Mouse (Mus musculus): ENCODE results near the gene Adat2. TPM values are rescaled to one million over a fixed set of nuclear protein-coding genes. Genes with fewer than 3 reads are reported as not detected.

Gene Adat2
- total and polyA plus RNA-seq, 3 experiments: 10.4 to 20.6 (median 11.6) TPM

DNA sequence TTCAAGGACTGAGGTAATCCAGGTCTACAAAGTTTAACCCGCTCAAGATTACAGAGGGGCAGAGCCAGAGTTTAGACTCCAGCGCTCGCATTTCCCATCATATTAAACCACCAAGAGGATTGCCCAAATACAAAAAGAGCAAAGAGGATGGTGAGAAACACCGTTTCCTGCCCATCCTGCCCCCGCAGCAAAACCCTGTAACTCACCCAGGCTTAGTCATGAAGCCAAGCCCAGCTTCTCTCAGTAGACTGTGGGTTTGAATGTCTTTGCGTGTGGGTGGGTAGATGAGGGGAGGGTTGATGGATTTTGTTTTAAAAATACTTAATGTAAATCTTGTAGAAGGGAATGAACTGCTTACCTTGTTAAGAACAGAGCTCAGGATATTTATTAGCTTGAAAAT lies 19.7 kb downstream of the Adat2 start:
- dilution Hi-C loops (cut with MboI; ENCODE audit: extremely low pct_ligation_motif_present, extremely low pct_unique_long_range_greater_than_20kb, low sequenced_read_pairs) (no loop called here), in situ Hi-C loops (cut with MboI; ENCODE audit: low pct_ligation_motif_present, low pct_unique_long_range_greater_than_20kb, low sequenced_read_pairs) (loop anchor here (25.0 kb wide), 1 partner anchor 615 kb away; no protein-coding TSS in a partner anchor)
- no peak overlapping the region for H3K4me3 ChIP-seq (replicated peaks in 1 of 3; ENCODE audit: low read depth in 2 of 3, low read length in 2 of 3, poor library complexity in 1 of 3)
- H3K9me3 ChIP-seq (replicated peaks; ENCODE audit: low read length): no peaks in the 10 kb centered on the region
- H3K27ac ChIP-seq (ENCODE audit: insufficient read depth, low read depth): no peak overlapping the region
- H3K36me3 ChIP-seq (replicated peaks in 1 of 2; ENCODE audit: control insufficient read depth in 1 of 2, insufficient read depth in 1 of 2, low read length in 1 of 2): peaks cover 0 to 7% of the 10 kb centered on the region in 2 experiments
- H3K4me1 ChIP-seq (ENCODE audit: control insufficient read depth in 1 of 2, insufficient read depth in 2 of 2): no peaks in the 10 kb centered on the region
- no peaks in the 10 kb centered on the region for H3K27me3 ChIP-seq (replicated peaks)
- H3K9ac ChIP-seq (ENCODE audit: insufficient read depth, low read depth): no peak overlapping the region
- TF ChIP-seq RAD21 (IDR thresholded peaks at IDR 0.05; ENCODE audit: low read depth, low read length) (no peak), ELF1 (IDR thresholded peaks at IDR 0.05; ENCODE audit: low read depth, low read length) (no peak), USF2 (conservative IDR thresholded peaks at IDR 0.05; ENCODE audit: low read depth, low read length) (no peak), RCOR1 (conservative IDR thresholded peaks at IDR 0.05; ENCODE audit: low read depth, low read length) (no peak), POLR2AphosphoS2 (IDR thresholded peaks at IDR 0.05; ENCODE audit: low read depth, low read length) (no peak), NELFE (IDR thresholded peaks at IDR 0.05; ENCODE audit: low read depth, low read length) (no peak), ZC3H11A (IDR thresholded peaks at IDR 0.05; ENCODE audit: low read depth, low read length) (no peak), GABPA (IDR thresholded peaks at IDR 0.05; ENCODE audit: insufficient replicate concordance, low read depth, low read length) (no peak), MAX (IDR thresholded peaks at IDR 0.05; ENCODE audit: low read length) (no peak), IRF4 (IDR thresholded peaks at IDR 0.05; ENCODE audit: low read depth, low read length) (no peak), SIN3A (IDR thresholded peaks at IDR 0.05; ENCODE audit: low read length) (no peak), UBTF (IDR thresholded peaks at IDR 0.05; ENCODE audit: low read depth, low read length) (no peak), CHD1 (IDR thresholded peaks at IDR 0.05; ENCODE audit: low read depth, low read length) (no peak), CHD2 (IDR thresholded peaks at IDR 0.05; ENCODE audit: low read length) (no peak)
- no peak for DNase-seq (ENCODE audit: extremely low read depth)
- H3K4me2 ChIP-seq (ENCODE audit: insufficient read depth, low read depth, poor library complexity, severe bottlenecking): no peak overlapping the region
- H3K79me2 ChIP-seq (replicated peaks; ENCODE audit: control insufficient read depth, extremely low read depth, insufficient read depth, poor library complexity, severe bottlenecking): no peaks in the 10 kb centered on the region

DNA sequence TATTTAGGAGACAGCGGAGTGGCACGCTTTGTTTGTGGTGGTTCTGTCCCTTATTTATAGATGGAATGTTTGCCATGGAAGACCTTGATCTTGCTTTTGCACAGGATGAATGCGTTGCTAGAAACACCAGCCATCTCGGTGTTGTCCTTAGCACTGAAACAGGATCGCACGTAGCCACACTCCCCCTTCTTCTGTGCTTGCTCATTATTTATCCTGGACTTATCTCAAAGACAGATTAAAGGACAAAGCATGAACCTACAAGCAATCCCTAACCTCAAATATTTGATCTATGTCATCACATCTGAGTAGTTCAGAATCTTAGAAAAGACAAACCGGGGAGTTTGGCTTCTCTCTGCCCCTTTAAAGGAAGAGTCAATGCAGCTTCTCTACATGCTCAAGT lies 24.4 kb downstream of the Adat2 start:
- dilution Hi-C loops (cut with MboI; ENCODE audit: extremely low pct_ligation_motif_present, extremely low pct_unique_long_range_greater_than_20kb, low sequenced_read_pairs) (no loop called here), in situ Hi-C loops (cut with MboI; ENCODE audit: low pct_ligation_motif_present, low pct_unique_long_range_greater_than_20kb, low sequenced_read_pairs) (no loop called here)
- no peak for DNase-seq (ENCODE audit: extremely low read depth)
- Histone ChIP-seq H3K4me3 (replicated peaks in 1 of 3; ENCODE audit: low read depth in 2 of 3, low read length in 2 of 3, poor library complexity in 1 of 3) (no peak overlapping the region), H3K4me1 (ENCODE audit: control insufficient read depth in 1 of 2, insufficient read depth in 2 of 2) (no peaks in the 10 kb centered on the region), H3K27ac (ENCODE audit: insufficient read depth, low read depth) (no peak overlapping the region), H3K4me2 (ENCODE audit: insufficient read depth, low read depth, poor library complexity, severe bottlenecking) (no peak overlapping the region), H3K79me2 (replicated peaks; ENCODE audit: control insufficient read depth, extremely low read depth, insufficient read depth, poor library complexity, severe bottlenecking) (no peaks in the 10 kb centered on the region), H3K27me3 (replicated peaks) (no peaks in the 10 kb centered on the region), H3K9ac (ENCODE audit: insufficient read depth, low read depth) (no peak overlapping the region), H3K9me3 (replicated peaks; ENCODE audit: low read length) (no peaks in the 10 kb centered on the region), H3K36me3 (replicated peaks in 1 of 2; ENCODE audit: control insufficient read depth in 1 of 2, insufficient read depth in 1 of 2, low read length in 1 of 2) (no peaks in the 10 kb centered on the region)
- TF ChIP-seq ZC3H11A (IDR thresholded peaks at IDR 0.05; ENCODE audit: low read depth, low read length) (no peak), ELF1 (IDR thresholded peaks at IDR 0.05; ENCODE audit: low read depth, low read length) (no peak), POLR2AphosphoS2 (IDR thresholded peaks at IDR 0.05; ENCODE audit: low read depth, low read length) (no peak), CHD1 (IDR thresholded peaks at IDR 0.05; ENCODE audit: low read depth, low read length) (no peak), USF2 (conservative IDR thresholded peaks at IDR 0.05; ENCODE audit: low read depth, low read length) (no peak), ZKSCAN1 (IDR thresholded peaks at IDR 0.05; ENCODE audit: borderline replicate concordance, low read depth, low read length) (no peak), USF1 (IDR thresholded peaks at IDR 0.05; ENCODE audit: low read depth, low read length) (no peak), MAFK (IDR thresholded peaks at IDR 0.05; ENCODE audit: insufficient replicate concordance, low read length) (no peak), POLR2A (IDR thresholded peaks at IDR 0.05; ENCODE audit: low read depth, low read length) (no peak), KAT2A (IDR thresholded peaks at IDR 0.05; ENCODE audit: insufficient replicate concordance, low read length) (no peak), UBTF (IDR thresholded peaks at IDR 0.05; ENCODE audit: low read depth, low read length) (no peak), EP300 (IDR thresholded peaks at IDR 0.05; ENCODE audit: low read length) (no peak), ZMIZ1 (IDR thresholded peaks at IDR 0.05; ENCODE audit: low read depth, low read length) (no peak), HCFC1 (IDR thresholded peaks at IDR 0.05; ENCODE audit: low read depth, low read length) (no peak), RAD21 (IDR thresholded peaks at IDR 0.05; ENCODE audit: low read depth, low read length) (no peak), BHLHE40 (IDR thresholded peaks at IDR 0.05; ENCODE audit: low read depth, low read length) (no peak), GABPA (IDR thresholded peaks at IDR 0.05; ENCODE audit: insufficient replicate concordance, low read depth, low read length) (no peak), MEF2A (IDR thresholded peaks at IDR 0.05; ENCODE audit: borderline replicate concordance, low read depth, low read length) (no peak), CTCF (conservative IDR thresholded peaks at IDR 0.05 in 1 of 2, IDR thresholded peaks at IDR 0.05 in 1 of 2; ENCODE audit: low read depth in 2 of 2, low read length in 2 of 2) (no peak)
